Mouse (Mus musculus): ENCODE measurements around the gene Trappc12. TPM values are rescaled to one million over a fixed set of nuclear protein-coding genes. Genes with fewer than 3 reads are reported as not detected.

The Trappc12 gene
- polyA plus RNA-seq, 1 experiment: 22.0 TPM

- Histone ChIP-seq H3K36me3 (ENCODE audit: control insufficient read depth, insufficient read depth, low read length) (0 out of 2 replicates have a peak, but pooled peaks cover 1% of the 10 kb centered on the region), H3K27ac (ENCODE audit: insufficient read depth, low read length) (peak overlapping the region; percentile 31; the same call in 1 of the 2 replicates), H3K4me3 (ENCODE audit: extremely low read depth, insufficient read depth, insufficient read length) (peak overlapping the region; percentile 89), H3K27me3 (ENCODE audit: control insufficient read depth, insufficient read depth, low read length) (no peaks in the 10 kb centered on the region), H3K4me1 (ENCODE audit: control insufficient read depth, insufficient read depth, insufficient read length) (peaks cover 7% of the 10 kb centered on the region; the same call in 1 of the 2 replicates)
- DNase-seq (ENCODE audit: low read depth in 1 of 2, low spot score in 2 of 2): no peak
- WGBS: 66% methylated on average over 5 of the region's 5 CpGs
- TF ChIP-seq POLR2A (IDR thresholded peaks at IDR 0.05; ENCODE audit: low read depth, low read length) (no peak), CTCF (IDR thresholded peaks at IDR 0.05; ENCODE audit: extremely low read depth, insufficient read depth, insufficient read length, insufficient replicate concordance) (no peak)
These were observed 74.4 kb downstream of the Trappc12 start for GRCm38 (mm10) chr12:28675925-28676209.

- 1% methylated on average over 53 of the region's 53 CpGs for WGBS
- H3K27ac ChIP-seq (ENCODE audit: insufficient read depth, low read length): peak within 1 kb of the TSS; percentile 77
- TF ChIP-seq CTCF (IDR thresholded peaks at IDR 0.05; ENCODE audit: extremely low read depth, insufficient read depth, insufficient read length, insufficient replicate concordance) (no peak), POLR2A (IDR thresholded peaks at IDR 0.05; ENCODE audit: low read depth, low read length) (no peak)
- peaks cover 7% of the 10 kb centered on the region; the same call in 1 of the 2 replicates for H3K4me1 ChIP-seq (ENCODE audit: control insufficient read depth, insufficient read depth, insufficient read length)
- peak; percentile 45 to 72 for DNase-seq (ENCODE audit: low read depth in 1 of 2, low spot score in 2 of 2)
- H3K36me3 ChIP-seq (ENCODE audit: control insufficient read depth, insufficient read depth, low read length): no peaks in the 10 kb centered on the region
- no peaks in the 10 kb centered on the region for H3K27me3 ChIP-seq (ENCODE audit: control insufficient read depth, insufficient read depth, low read length)
- peak within 1 kb of the TSS; percentile 89 for H3K4me3 ChIP-seq (ENCODE audit: extremely low read depth, insufficient read depth, insufficient read length)
These were observed 74.9 kb downstream of the Trappc12 start, which contains the start of gene Adi1 for GRCm38 (mm10) chr12:28675121-28675924. Gene Adi1, plus strand, starts transcription at chr12:28675231.

GRCm38 (mm10) chr12:28674038-28674720, 76.1 kb downstream of the Trappc12 start:
- DNase-seq (ENCODE audit: low read depth in 1 of 2, low spot score in 2 of 2): no peak
- WGBS: 82% methylated on average over 10 of the region's 10 CpGs

GRCm38 (mm10) chr12:28667287-28667686, 83.0 kb downstream of the Trappc12 start:
- Histone ChIP-seq H3K4me3 (ENCODE audit: extremely low read depth, insufficient read depth, insufficient read length) (no peak overlapping the region), H3K27me3 (ENCODE audit: control insufficient read depth, insufficient read depth, low read length) (no peaks in the 10 kb centered on the region), H3K36me3 (ENCODE audit: control insufficient read depth, insufficient read depth, low read length) (no peaks in the 10 kb centered on the region), H3K4me1 (ENCODE audit: control insufficient read depth, insufficient read depth, insufficient read length) (no peaks in the 10 kb centered on the region), H3K27ac (ENCODE audit: insufficient read depth, low read length) (no peak overlapping the region)
- no peak for TF ChIP-seq POLR2A (IDR thresholded peaks at IDR 0.05; ENCODE audit: low read depth, low read length)
- TF ChIP-seq CTCF (IDR thresholded peaks at IDR 0.05; ENCODE audit: extremely low read depth, insufficient read depth, insufficient read length, insufficient replicate concordance): no peak
- no peak for DNase-seq (ENCODE audit: low read depth in 1 of 2, low spot score in 2 of 2)
- 29% methylated on average over 8 of the region's 8 CpGs for WGBS

More at GRCm38 (mm10) chr12:28674038-28674720, 76.1 kb downstream of the Trappc12 start:
- TF ChIP-seq CTCF (IDR thresholded peaks at IDR 0.05; ENCODE audit: extremely low read depth, insufficient read depth, insufficient read length, insufficient replicate concordance) (no peak), POLR2A (IDR thresholded peaks at IDR 0.05; ENCODE audit: low read depth, low read length) (no peak)
- Histone ChIP-seq H3K4me1 (ENCODE audit: control insufficient read depth, insufficient read depth, insufficient read length) (peaks cover 7% of the 10 kb centered on the region; the same call in 1 of the 2 replicates), H3K27me3 (ENCODE audit: control insufficient read depth, insufficient read depth, low read length) (no peaks in the 10 kb centered on the region), H3K4me3 (ENCODE audit: extremely low read depth, insufficient read depth, insufficient read length) (no peak overlapping the region), H3K36me3 (ENCODE audit: control insufficient read depth, insufficient read depth, low read length) (no peaks in the 10 kb centered on the region), H3K27ac (ENCODE audit: insufficient read depth, low read length) (no peak overlapping the region)

GRCm38 (mm10) chr12:28666734-28667133, 83.5 kb downstream of the Trappc12 start:
- no peak for TF ChIP-seq CTCF (IDR thresholded peaks at IDR 0.05; ENCODE audit: extremely low read depth, insufficient read depth, insufficient read length, insufficient replicate concordance)
- no peak for TF ChIP-seq POLR2A (IDR thresholded peaks at IDR 0.05; ENCODE audit: low read depth, low read length)
- 79% methylated on average over 4 of the region's 4 CpGs for WGBS
- H3K27me3 ChIP-seq (ENCODE audit: control insufficient read depth, insufficient read depth, low read length): no peaks in the 10 kb centered on the region
- H3K4me3 ChIP-seq (ENCODE audit: extremely low read depth, insufficient read depth, insufficient read length): no peak overlapping the region
- no peaks in the 10 kb centered on the region for H3K4me1 ChIP-seq (ENCODE audit: control insufficient read depth, insufficient read depth, insufficient read length)
- no peaks in the 10 kb centered on the region for H3K36me3 ChIP-seq (ENCODE audit: control insufficient read depth, insufficient read depth, low read length)
- DNase-seq (ENCODE audit: low read depth in 1 of 2, low spot score in 2 of 2): no peak
- no peak overlapping the region for H3K27ac ChIP-seq (ENCODE audit: insufficient read depth, low read length)

- Histone ChIP-seq H3K27ac (ENCODE audit: insufficient read depth, low read length) (no peak overlapping the region), H3K4me1 (ENCODE audit: control insufficient read depth, insufficient read depth, insufficient read length) (no peaks in the 10 kb centered on the region), H3K36me3 (ENCODE audit: control insufficient read depth, insufficient read depth, low read length) (peaks cover 16% of the 10 kb centered on the region), H3K27me3 (ENCODE audit: control insufficient read depth, insufficient read depth, low read length) (no peaks in the 10 kb centered on the region), H3K4me3 (ENCODE audit: extremely low read depth, insufficient read depth, insufficient read length) (no peak overlapping the region)
- TF ChIP-seq POLR2A (IDR thresholded peaks at IDR 0.05; ENCODE audit: low read depth, low read length) (no peak), CTCF (IDR thresholded peaks at IDR 0.05; ENCODE audit: extremely low read depth, insufficient read depth, insufficient read length, insufficient replicate concordance) (no peak)
- WGBS: 76% methylated on average over 4 of the region's 4 CpGs
- DNase-seq (ENCODE audit: low read depth in 1 of 2, low spot score in 2 of 2): no peak
These were observed 87.6 kb downstream of the Trappc12 start for GRCm38 (mm10) chr12:28662628-28663027.
